Mouse (Mus musculus) thymus, postnatal 14 days (tissue): ENCODE data around the gene Diaph3.
"Not testable (repeated sequence)": the region's sequence is repeated elsewhere in the genome, so short reads cannot be mapped to it uniquely, and the experiment has no call there.

Source experiments
- DNase-seq: peaks from one replicate; pipeline ENCODE4 v3.0.0; 2021

Diaph3 gene

GRCm38 (mm10) chr14:87140963-87141486 lies at the start of gene Diaph3:
Gene Diaph3, minus strand, starts transcription at chr14:87141235.
- DNase-seq, result peak; percentile 96

GRCm38 (mm10) chr14:87190685-87191084 lies 49.6 kb upstream of the Diaph3 start:
- DNase-seq, result no peak

DNA sequence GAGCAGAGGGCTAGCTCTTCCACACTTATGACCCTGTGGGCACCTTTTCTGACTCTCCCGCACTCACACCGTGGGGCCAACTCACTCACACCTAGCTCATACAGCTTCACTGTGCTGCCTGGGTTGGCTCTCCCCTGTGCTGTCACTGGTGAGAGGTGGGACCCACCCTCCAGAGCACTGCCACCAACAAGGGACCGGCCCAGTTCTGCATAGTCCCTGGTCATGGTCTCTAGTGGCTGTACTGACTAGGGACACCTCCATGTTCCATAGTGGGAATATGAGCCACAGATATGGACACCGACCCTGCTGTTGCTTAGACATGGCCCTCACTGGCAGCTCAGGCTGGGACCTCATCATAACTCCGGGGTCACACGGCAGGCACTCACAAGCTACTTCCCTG lies 30.5 kb upstream of the Diaph3 start:
- DNase-seq, result no peak

DNA sequence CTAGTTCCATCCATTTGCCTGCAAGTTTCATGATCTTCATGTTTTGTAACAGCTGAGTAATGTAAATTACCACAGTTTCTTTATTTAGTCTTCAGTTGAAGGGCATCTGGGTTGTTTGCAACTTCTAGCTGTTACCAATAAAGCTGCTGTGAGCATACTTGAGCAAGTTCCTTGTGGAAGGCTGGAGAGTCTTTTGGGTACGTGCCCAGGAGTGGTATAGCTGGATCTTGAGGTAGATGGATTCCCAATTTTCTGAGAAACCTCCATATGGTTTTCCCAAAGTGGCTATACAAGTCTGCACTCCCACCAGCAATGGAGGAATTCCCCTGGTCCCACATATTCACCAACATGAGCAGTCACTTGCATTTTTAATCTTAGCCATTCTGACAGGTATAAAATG lies 28.1 kb upstream of the Diaph3 start:
- DNase-seq, result no peak

GRCm38 (mm10) chr14:87155621-87156238 lies 14.7 kb upstream of the Diaph3 start:
- DNase-seq, result no peak

GRCm38 (mm10) chr14:87149684-87150083 lies 8.6 kb upstream of the Diaph3 start:
- DNase-seq, result no peak

GRCm38 (mm10) chr14:87146704-87147103 lies 5.7 kb upstream of the Diaph3 start:
- DNase-seq, result no peak

DNA sequence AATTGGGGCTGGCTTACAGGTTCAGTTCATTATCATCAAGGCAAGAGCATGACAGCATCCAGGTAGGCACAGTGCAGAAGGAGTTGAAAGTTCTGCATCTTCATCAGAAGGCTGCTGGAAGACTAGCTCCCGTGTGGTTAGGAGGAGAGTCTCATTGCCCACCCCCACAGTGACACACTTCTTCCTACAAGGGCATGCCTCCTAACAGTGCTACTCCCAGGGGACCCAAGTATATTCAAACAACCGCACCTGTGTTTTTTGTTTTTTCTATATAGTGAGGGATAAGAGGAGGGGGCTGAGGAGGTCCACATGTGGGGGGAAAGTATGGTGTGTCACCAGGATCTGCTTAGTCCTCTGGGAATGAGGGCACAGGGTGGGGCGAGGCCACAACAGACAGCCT lies 4.3 kb upstream of the Diaph3 start:
- no peak for DNase-seq

DNA sequence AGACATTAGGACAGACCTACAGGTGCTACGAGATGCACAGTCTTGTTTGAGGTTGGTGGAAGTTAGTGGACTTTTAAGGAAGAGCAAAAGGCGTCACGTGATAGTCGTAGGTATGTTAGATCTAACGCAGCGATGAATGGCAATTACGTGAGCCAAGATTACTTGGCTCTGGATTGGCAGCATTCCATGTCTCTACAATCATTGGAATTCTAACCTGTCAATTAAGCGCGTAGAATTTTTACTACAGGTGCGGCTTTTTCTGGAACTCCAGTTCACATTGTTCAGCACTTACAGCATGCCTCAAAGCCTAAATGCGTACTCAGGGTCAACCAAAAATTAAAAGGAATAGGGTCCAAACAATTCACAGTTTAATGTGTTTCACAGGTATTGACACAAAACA lies 742 bp upstream of the Diaph3 start:
- DNase-seq, result no peak

- no peak for DNase-seq
Observed at GRCm38 (mm10) chr14:87140327-87140962, 590 bp downstream of the Diaph3 start.

GRCm38 (mm10) chr14:87126076-87126639 lies 14.9 kb downstream of the Diaph3 start:
- DNase-seq, result no peak

GRCm38 (mm10) chr14:87125492-87125891 lies 15.5 kb downstream of the Diaph3 start:
- DNase-seq, result no peak

- DNase-seq, result no peak
Observed at GRCm38 (mm10) chr14:87123091-87123490, 17.9 kb downstream of the Diaph3 start.

- no peak for DNase-seq
Observed at GRCm38 (mm10) chr14:87121868-87122267, 19.2 kb downstream of the Diaph3 start.

DNA sequence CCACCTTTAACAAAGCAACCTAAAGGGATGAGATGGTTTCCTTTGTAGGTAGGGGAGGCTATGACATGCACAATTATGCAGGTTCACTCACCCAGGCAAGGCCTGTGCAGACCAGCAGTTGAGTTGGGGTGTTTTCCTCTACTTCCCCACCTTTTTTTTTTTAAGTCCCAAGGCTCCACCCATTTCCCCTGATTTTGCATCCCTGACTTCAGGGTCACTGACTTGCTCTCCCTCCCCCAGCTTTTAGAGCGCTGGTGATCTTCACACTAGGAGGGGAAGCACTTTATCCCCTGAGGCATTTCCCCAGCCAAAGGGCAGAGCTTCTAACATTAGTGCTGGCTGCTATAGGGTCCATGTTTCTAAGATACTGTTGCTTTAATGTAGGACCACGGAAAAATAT lies 30.4 kb downstream of the Diaph3 start:
- no peak for DNase-seq

DNA sequence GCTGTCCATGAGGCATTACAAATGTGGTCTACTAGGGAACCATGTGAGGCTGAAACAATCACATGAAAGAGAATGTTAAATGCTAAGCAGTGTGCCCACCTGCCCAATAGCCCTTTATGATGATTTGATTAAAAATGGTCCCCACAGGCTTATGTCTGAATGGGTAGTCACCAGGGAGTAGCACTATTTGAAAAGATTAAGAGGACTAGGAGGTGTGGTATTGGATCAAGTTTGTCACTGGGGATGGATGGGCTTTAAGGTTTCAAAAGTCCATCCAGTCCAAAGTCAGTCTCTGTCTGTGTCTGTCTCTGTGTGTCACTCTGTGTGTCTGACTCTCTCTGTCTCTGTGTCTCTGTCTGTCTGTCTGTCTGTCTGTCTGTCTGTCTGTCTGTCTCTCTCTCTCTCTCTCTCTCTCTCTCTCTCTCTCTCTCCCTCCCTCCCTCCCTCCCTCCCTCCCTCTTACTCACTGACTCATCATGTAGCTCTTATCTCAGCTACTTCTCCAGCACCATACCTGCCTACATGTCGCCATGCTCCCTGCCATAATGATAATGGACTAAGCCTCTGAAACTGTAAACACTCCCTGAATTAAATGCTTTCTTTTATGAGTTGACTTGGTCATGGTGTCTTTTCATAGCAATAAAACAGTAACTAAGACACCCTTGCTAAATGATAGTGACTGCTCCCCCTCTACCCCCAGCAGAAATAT lies 41.5 kb downstream of the Diaph3 start:
- no peak for DNase-seq

- no peak for DNase-seq
Observed at GRCm38 (mm10) chr14:87098093-87098492, 42.9 kb downstream of the Diaph3 start.

GRCm38 (mm10) chr14:87091522-87091921 lies 49.5 kb downstream of the Diaph3 start:
- DNase-seq, result no peak

- DNase-seq, result no peak
Observed at GRCm38 (mm10) chr14:87091108-87091507, 49.9 kb downstream of the Diaph3 start.

DNA sequence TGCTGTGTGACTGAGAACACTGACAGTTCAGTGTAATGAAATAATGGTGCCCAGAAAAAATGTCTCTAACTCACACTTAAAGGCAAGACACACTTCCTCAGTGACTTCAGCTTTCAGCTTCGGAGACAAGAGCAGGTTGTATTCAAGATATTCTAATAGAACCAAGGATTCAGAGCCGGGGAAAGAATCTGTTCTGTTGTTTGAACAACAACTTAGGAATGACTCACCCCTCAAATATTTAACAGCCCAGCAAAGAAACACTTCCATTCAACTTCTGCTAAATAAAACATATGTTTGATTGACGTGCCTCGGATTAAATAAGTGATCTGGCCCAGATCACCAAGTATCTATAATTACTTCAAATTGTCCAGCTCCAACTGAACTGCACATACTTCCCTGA lies 52.1 kb downstream of the Diaph3 start:
- no peak for DNase-seq

DNA sequence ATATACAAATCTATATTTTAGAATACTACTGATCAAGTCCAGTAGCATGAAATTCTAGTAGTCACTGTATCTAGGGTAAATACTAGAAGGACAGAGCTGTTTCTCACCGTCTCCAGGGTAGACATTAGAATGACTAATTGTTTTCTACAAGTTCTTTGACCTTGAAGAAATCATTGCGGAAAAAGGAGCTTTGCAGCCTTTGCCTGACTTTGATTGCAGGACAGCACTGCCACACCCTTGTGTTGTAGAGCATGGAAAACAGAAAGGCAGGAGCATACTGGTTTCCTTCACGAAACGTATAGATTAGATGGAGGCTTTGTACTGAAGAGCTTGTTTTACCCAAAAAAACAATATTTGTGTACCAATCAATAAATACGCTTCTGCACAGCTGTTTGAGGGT lies 52.6 kb downstream of the Diaph3 start:
- no peak for DNase-seq

GRCm38 (mm10) chr14:87087996-87088395 lies 53.0 kb downstream of the Diaph3 start:
- no peak for DNase-seq

DNA sequence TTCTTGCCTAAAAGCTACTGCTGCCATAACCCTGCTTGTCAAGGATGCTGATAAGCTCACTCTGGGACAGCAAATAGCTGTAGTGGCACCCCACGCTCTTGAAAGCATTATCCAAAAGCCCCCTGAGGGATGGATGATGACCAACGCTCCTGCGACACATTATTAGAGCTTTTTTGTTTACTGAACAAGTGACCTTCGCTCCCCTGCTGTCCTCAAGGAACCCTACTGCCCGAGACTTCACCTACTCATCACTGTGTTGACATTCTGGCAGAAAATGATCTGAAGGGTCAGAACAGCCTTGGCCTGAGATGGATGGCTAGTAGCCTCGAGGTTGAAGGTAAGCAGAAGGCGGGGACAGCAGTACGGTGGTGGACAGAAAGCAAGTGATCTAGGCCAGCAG lies 56.1 kb downstream of the Diaph3 start:
- not testable (repeated sequence) for DNase-seq

DNA sequence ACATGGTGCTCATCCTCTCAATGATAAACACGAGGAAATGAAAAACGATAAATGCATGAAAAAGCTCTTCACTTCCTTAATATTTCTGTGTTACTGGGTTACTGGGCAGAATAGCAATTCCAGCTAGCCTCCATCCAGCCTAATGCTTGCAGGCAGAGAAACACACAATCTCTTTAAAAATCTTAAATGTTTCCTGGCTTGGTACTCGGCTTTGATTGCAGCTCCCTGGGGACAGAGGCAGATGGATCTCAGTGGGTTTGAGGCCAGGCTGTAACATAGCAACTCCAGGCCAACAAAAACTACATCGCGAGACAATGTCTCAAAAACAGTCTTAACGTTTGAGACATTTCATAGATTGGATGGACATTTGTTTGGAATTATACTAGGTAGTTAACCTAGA lies 57.1 kb downstream of the Diaph3 start:
- DNase-seq, result no peak
